Mouse (Mus musculus) embryonic facial prominence, embryonic 11.5 days (tissue): ENCODE measurements at regions not wholly inside any gene's neighbourhood (a gene's known extent, or its start where the extent isn't known, plus 50 kb on each side); places are given as distances from the start of the nearest gene placed in this dataset.
A peak's percentile ranks its signal among the peaks of the same experiment; 100 is the strongest.

Experiments used
- ATAC-seq: fragments of 200-750 bp; cut with Nextera tagmentation; replicated peaks from 2 replicates; pipeline ENCODE4 v1.8.0; 2017; ENCODE audit warnings: low read depth; ENCODE audit not compliant: insufficient number of reproducible peaks, low FRiP score, low TSS enrichment
- DNase-seq: peaks from one replicate; pipeline ENCODE4 v3.0.0-alpha.2; 2015; ENCODE audit warnings: low spot score
- H3K27ac ChIP-seq: fragments of 300-500 bp; sonication (generic); replicated peaks from 2 replicates; pipeline ENCODE4 v1.5.1; 2014; ENCODE audit warnings: mild to moderate bottlenecking, low read depth, low read length, control low read depth
- H3K27me3 ChIP-seq: fragments of 300-500 bp; sonication (generic); 2 replicates; pipeline ENCODE4 v1.6.1; 2014; ENCODE audit warnings: mild to moderate bottlenecking, low read length, moderate library complexity, mixed read lengths; ENCODE audit not compliant: control insufficient read depth, insufficient read depth
- H3K36me3 ChIP-seq: fragments of 300-500 bp; sonication (generic); replicated peaks from 2 replicates; pipeline ENCODE4 v1.6.1; 2014; ENCODE audit warnings: low read depth, mild to moderate bottlenecking, low read length, moderate library complexity, mixed read lengths; ENCODE audit not compliant: control insufficient read depth, insufficient read depth
- H3K4me1 ChIP-seq: fragments of 300-500 bp; sonication (generic); 2 replicates; pipeline ENCODE4 v1.6.1; 2014; ENCODE audit warnings: low read length, mixed read lengths; ENCODE audit not compliant: control insufficient read depth, insufficient read depth
- H3K4me2 ChIP-seq: fragments of 300-500 bp; sonication (generic); 2 replicates; pipeline ENCODE4 v1.6.1; 2014; ENCODE audit warnings: low read depth, mild to moderate bottlenecking, control low read depth, low read length, moderate library complexity
- H3K4me3 ChIP-seq: fragments of 300-500 bp; sonication (generic); 2 replicates; pipeline ENCODE4 v1.5.1; 2014; ENCODE audit warnings: low read depth, low read length, control low read depth
- H3K9ac ChIP-seq: fragments of 300-500 bp; sonication (generic); replicated peaks from 2 replicates; pipeline ENCODE4 v1.6.1; 2014; ENCODE audit warnings: mild to moderate bottlenecking, control low read depth, low read length
- H3K9me3 ChIP-seq: fragments of 300-500 bp; sonication (generic); replicated peaks from 2 replicates; pipeline ENCODE4 v1.6.1; 2016; ENCODE audit warnings: mild to moderate bottlenecking, low read length, inconsistent platforms, mixed read lengths; ENCODE audit not compliant: control insufficient read depth
- WGBS: fragments of 180-500 bp; shearing (Covaris S2); extraction: QIAGEN DNeasy Blood & Tissue Kit; methylation state at CpG from one replicate; pipeline ENCODE4 v1.1.7; 2014; 5-methylcytosine and 5-hydroxymethylcytosine counted together

DNA sequence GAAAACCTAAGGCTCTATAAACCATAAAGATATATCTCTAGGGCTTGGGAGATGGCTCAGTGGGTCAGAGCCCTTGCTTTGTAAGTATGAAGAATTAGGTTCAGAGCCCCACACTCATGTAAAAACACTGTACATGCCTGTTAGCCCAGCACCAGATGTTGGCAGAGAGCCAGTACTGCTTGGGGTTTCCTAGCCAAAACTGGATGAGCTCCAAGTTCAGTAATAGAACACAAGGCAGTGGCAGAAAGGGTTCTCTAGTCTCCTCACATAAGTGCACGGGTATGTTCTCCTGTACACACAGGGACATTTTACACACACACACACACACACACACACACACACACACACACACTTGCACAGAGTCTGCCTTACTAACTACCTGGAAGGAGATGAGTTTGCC lies 95.1 kb upstream of the Serpine2 start:
- Histone ChIP-seq H3K27me3 (no peaks in the 10 kb centered on the region), H3K4me1 (no peaks in the 10 kb centered on the region), H3K9ac (no peak overlapping the region), H3K4me3 (no peak overlapping the region), H3K36me3 (no peaks in the 10 kb centered on the region), H3K9me3 (no peaks in the 10 kb centered on the region), H3K4me2 (no peak overlapping the region), H3K27ac (no peak overlapping the region)
- DNase-seq (peak; percentile 52), ATAC-seq (no peak)
- 54% methylated on average over 1 of the region's 1 CpGs for WGBS

DNA sequence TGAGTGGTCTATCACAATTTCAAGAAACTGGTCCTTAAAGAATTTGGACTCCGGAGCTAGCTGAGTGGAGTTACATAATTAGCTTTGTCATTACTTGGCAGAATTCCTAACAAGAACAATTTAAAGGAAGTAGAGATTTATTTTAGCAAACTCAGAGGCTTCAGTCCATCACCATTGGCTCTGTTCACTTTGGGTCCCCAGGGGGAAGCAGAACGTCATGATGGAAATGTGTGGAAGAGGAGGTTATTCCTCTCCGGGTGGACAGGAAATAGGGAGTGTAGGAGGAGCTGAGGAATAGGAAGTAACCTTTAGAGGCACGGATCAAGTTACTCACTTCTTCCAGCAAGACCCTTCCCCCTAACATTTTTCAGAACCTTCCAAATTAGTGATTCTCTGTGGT lies 83.3 kb upstream of the Serpine2 start:
- Histone ChIP-seq H3K4me1 (no peaks in the 10 kb centered on the region), H3K27ac (no peak overlapping the region), H3K36me3 (no peaks in the 10 kb centered on the region), H3K9me3 (no peaks in the 10 kb centered on the region), H3K9ac (no peak overlapping the region), H3K4me3 (no peak overlapping the region), H3K4me2 (no peak overlapping the region), H3K27me3 (no peaks in the 10 kb centered on the region)
- ATAC-seq (no peak), DNase-seq (no peak)
- 62% methylated on average over 4 of the region's 4 CpGs for WGBS

DNA sequence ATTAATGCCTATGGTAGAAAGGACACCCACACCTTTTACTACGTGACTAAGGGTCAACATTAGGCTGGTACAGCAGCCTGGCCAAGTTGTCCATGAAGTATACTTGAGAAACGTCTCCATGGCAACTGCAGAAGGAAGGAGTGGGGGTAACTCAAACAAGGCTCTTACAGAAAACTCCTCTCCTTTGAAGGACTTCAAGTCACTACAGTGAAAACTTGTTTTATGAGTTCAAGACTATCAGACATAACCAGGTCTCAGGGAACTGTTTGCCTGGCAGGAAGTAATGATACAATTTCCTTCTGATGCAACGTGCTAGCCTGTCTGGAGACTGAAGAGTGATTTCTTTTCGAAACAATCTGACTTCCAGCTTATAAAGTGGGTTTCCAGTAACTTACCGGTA lies 71.5 kb upstream of the Serpine2 start:
- WGBS: 80% methylated on average over 5 of the region's 5 CpGs

DNA sequence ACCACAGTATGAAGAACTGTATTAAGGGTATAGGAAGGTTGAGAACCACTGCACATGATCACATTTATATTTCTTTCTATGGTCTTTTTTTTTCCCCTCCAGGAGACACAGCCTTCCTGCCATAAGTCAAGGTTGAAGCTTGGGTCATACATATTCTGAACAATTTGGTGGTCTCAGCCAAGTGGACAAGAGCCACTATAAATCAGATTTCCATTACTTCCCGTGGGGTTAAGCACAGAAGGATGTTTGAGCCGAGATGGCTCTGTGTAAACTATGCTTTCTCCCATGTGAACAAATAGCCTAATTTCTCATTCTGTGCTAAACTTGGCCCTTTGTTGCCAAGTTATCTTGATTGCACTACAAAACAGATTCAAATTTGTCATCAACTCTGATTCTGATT lies 66.8 kb upstream of the Serpine2 start:
- Histone ChIP-seq H3K27ac (no peak overlapping the region), H3K4me1 (no peaks in the 10 kb centered on the region), H3K9me3 (no peaks in the 10 kb centered on the region), H3K36me3 (no peaks in the 10 kb centered on the region), H3K4me3 (no peak overlapping the region), H3K27me3 (no peaks in the 10 kb centered on the region), H3K9ac (no peak overlapping the region), H3K4me2 (no peak overlapping the region)
- no peak for ATAC-seq
- 76% methylated on average over 2 of the region's 2 CpGs for WGBS
- no peak for DNase-seq

More for the DNA sequence above, 71.5 kb upstream of the Serpine2 start:
- H3K9me3 ChIP-seq: no peaks in the 10 kb centered on the region
- H3K4me3 ChIP-seq: no peak overlapping the region
- H3K4me1 ChIP-seq: no peaks in the 10 kb centered on the region
- no peaks in the 10 kb centered on the region for H3K27me3 ChIP-seq
- no peak overlapping the region for H3K9ac ChIP-seq
- H3K36me3 ChIP-seq: no peaks in the 10 kb centered on the region
- DNase-seq (no peak), ATAC-seq (no peak)
- no peak overlapping the region for H3K27ac ChIP-seq
- H3K4me2 ChIP-seq: no peak overlapping the region

DNA sequence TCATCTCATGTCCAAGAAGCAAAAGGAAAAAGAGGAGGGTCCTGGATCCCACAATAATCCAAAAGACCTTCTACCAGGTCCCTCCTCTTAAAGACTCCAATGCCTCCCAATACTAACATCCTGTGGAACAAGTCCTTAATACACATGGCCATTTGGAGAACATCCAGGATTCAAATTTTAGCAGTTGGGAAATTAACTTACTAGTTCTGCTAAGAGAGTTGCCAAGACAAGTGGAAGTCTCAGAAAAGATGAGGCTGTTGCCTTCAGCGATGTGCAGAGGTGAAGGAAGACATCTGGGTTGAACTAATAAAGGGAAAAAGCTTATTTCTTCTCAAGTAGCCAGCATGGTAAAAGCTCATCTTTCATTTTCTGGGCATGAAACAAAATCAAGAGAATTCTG lies 64.8 kb upstream of the Serpine2 start:
- Histone ChIP-seq H3K4me1 (no peaks in the 10 kb centered on the region), H3K4me2 (no peak overlapping the region), H3K9me3 (no peaks in the 10 kb centered on the region), H3K27me3 (no peaks in the 10 kb centered on the region), H3K27ac (no peak overlapping the region), H3K9ac (no peak overlapping the region), H3K4me3 (no peak overlapping the region), H3K36me3 (no peaks in the 10 kb centered on the region)
- ATAC-seq (no peak), DNase-seq (no peak)
- 72% methylated on average over 1 of the region's 1 CpGs for WGBS

DNA sequence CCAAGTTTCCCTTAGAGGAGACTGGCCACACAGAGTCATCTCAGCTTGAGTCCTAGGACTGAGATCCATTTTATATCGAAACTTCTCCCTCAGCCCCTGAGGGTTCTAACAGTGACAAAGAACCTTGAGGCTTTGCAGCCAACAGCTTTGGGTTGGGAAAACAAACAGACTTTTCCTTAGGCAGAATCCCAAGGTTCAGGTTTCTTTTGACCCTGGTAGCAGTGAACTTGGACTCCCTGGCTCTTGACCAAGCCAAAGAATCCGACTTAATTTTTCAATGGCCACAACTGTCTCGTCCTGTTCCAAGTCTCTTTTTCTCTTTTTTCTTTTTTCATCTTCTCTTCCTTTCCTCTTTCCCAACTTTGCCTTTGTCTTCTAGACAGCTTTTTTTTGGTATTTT lies 60.9 kb upstream of the Serpine2 start:
- WGBS: 79% methylated on average over 3 of the region's 3 CpGs
- H3K4me3 ChIP-seq: no peak overlapping the region
- H3K27ac ChIP-seq: no peak overlapping the region
- H3K9me3 ChIP-seq: no peaks in the 10 kb centered on the region
- no peak overlapping the region for H3K9ac ChIP-seq
- no peaks in the 10 kb centered on the region for H3K27me3 ChIP-seq
- no peak for DNase-seq
- no peak for ATAC-seq
- H3K4me1 ChIP-seq: no peaks in the 10 kb centered on the region
- H3K4me2 ChIP-seq: no peak overlapping the region
- H3K36me3 ChIP-seq: no peaks in the 10 kb centered on the region

DNA sequence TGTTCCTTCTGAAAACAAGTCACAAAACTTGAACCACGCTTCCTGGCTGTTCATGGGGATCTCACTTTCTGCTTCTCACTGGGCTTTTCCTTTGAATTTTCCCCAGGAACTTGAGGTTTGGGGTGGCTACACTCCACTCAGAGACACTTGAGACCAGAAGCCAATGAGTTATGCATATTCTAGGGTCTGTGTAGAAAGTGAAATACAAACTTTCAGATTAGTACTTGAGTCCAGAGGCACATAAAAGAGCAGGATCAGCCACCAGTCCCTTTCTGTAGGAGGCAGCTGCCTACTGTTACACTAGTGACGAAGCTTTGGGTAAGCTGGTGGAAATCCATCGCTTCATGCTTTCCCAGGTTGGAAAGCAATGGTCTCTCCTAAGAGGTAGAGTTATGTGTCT lies 60.4 kb upstream of the Serpine2 start:
- Histone ChIP-seq H3K9ac (no peak overlapping the region), H3K36me3 (no peaks in the 10 kb centered on the region), H3K27me3 (no peaks in the 10 kb centered on the region), H3K9me3 (no peaks in the 10 kb centered on the region), H3K4me3 (no peak overlapping the region), H3K27ac (no peak overlapping the region), H3K4me1 (no peaks in the 10 kb centered on the region), H3K4me2 (no peak overlapping the region)
- ATAC-seq (no peak), DNase-seq (no peak)
- 89% methylated on average over 3 of the region's 3 CpGs for whole genome bisulfite sequencing

DNA sequence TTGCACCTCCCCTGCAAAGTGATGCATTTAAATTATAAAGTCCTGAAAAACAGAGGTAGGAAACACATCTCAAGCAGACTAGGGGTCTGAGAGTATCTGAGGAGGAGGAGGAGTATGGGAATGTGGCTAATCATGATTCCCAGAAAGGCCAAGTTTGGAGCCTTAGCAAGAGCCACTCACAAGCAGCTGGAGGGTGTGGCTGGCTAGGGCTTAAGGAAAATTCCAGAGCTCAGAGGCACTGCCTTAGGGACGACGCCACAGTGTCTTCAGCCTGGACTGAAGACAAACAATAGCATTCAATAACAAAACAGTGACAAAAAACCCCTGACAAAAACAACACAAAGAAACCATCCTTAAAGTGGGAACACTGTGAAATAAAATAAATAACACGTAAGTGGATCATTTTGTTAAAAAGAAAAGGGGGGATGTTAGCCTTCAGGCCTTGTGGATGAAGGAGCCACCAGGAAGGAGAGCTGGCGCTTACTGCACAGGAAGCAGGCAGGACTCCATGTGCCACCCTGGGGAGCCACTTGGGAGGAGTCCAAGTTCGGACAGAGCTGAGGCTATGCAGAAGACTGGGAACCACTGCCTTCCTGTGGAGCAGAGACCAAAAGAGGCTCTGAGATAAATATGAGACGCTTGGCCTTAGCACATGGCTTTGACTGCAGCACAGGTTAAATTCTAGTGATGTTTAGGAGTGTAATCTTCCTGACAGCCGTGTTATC lies 56.6 kb upstream of the Serpine2 start:
- Histone ChIP-seq H3K36me3 (no peaks in the 10 kb centered on the region), H3K9me3 (no peaks in the 10 kb centered on the region), H3K27ac (no peak overlapping the region), H3K4me2 (no peak overlapping the region), H3K4me3 (no peak overlapping the region), H3K9ac (no peak overlapping the region), H3K4me1 (no peaks in the 10 kb centered on the region), H3K27me3 (no peaks in the 10 kb centered on the region)
- ATAC-seq (no peak), DNase-seq (no peak)
- 72% methylated on average over 7 of the region's 7 CpGs for whole genome bisulfite sequencing
